Mouse (Mus musculus) thymus, adult 2 months (tissue): Measurements from ENCODE around the gene Ctu2.

Source experiments
- CTCF ChIP-seq: fragments of 200-500 bp; IDR thresholded peaks from 2 replicates; pipeline ENCODE4 v1.5.1; 2012; ENCODE audit warnings: mild to moderate bottlenecking, control low read depth, low read length, moderate library complexity, borderline replicate concordance; ENCODE audit not compliant: control insufficient read depth, poor library complexity, insufficient read depth; ENCODE audit errors: extremely low read depth
- POLR2A ChIP-seq: fragments of 200-500 bp; IDR thresholded peaks from 2 replicates; pipeline ENCODE4 v1.6.1; 2012; ENCODE audit warnings: mild to moderate bottlenecking, low read length, control low read depth, moderate library complexity; ENCODE audit not compliant: control insufficient read depth, poor library complexity, insufficient read depth; ENCODE audit errors: extremely low read depth

DNA sequence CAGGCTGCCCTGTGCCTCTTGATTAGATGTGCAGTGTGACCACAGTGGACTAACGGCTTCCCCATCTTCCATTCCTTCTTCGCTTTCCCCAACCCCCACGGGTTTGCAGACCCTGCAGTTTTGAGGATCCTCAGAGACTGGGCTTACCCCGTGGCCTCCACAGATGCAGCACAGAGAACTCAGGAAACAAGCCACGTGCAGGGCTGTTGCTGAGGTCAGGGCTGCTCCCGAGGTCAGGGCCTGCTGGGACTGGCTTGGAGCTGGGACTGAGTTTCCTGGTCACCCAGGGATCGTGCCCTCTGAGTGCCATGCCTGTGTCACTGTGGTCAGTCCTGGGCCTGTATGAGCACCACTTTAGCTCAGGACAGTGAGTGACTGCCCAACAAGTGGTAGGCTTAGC lies 11.0 kb upstream of the Ctu2 start:
- TF ChIP-seq POLR2A (no peak), CTCF (no peak)
